Mouse (Mus musculus) thymus, postnatal 10 days (tissue): ENCODE data around the gene Car3.
"Not testable (repeated sequence)": the region's sequence is repeated elsewhere in the genome, so short reads cannot be mapped to it uniquely, and the experiment has no call there.

ENCODE experiments used
- DNase-seq, 2 experiments: peaks; one replicate each; pipeline ENCODE4 v3.0.0; 2021; ENCODE audit warnings: low spot score in 2 of 2

Gene Car3

DNA sequence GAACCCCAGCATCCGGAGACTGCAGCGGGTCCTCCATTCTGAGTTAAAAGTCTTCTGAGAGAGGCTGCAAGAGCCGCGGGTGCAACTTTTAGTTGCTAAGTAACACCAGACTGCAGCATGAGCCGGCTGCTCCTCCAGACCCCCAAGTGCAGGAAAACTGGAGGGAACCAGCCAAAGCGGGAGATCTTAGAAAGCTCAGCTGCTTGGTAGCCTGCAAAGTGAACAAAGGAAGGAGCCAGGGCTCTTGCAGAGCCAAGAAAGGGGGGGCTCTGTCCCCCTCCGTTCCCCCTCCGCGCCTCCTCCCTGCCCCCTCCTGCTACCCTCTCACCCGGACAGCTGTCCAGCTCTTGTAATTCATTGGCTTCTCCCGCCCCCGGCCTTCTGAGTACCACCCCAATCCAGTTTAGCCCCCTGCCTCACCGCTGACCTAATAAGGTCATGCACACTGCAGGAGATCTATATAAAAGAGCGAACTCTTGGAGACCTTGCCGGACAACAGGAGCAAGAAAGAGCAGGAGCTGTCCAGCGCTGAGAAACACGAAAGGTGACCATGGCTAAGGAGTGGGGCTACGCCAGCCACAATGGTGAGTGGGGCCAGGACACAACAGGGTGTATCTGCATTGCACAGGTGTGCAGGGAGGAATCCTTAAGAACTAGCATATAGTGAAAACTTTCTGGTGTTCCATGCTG lies at the start of gene Car3:
TSS of gene Car3 (plus strand) at position 491 of the 690 bp plus-strand sequence.
- DNase-seq: no peak

GRCm38 (mm10) chr3:14815396-14815795 lies 47.9 kb upstream of the Car3 start:
- not testable (repeated sequence) for DNase-seq

GRCm38 (mm10) chr3:14819844-14820504 lies 43.3 kb upstream of the Car3 start:
- no peak for DNase-seq

GRCm38 (mm10) chr3:14828896-14829295 lies 34.4 kb upstream of the Car3 start:
- no peak for DNase-seq

DNA sequence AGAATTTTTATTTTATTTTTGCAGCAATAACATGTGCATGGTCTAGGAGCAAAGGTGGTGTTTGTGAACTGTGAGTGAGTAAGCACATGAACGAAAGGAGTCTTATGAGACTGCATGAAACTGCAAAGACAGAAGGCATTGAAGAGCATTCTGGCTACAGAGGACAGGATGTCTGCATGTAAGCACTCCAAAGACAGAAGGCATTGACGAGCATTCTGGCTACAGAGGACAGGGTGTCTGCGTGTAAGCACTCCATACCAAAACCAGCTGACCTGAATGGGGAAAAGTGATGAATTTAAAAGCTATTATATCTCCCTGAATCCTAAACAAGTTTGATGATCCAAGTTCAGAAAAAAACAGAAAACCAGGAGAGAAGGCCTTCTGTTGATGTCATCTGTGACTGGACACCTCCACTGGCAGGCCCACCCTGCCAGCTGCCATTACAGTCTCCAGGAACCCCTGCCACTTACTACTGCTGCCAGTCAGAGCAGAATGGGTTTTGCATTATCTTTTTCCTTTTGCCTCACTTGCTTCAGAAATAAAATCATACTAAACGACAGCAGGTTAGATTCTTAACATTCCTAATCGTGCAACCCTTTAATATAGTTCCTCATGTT lies 32.0 kb upstream of the Car3 start:
- no peak for DNase-seq

GRCm38 (mm10) chr3:14832766-14833165 lies 30.5 kb upstream of the Car3 start:
- no peak for DNase-seq

GRCm38 (mm10) chr3:14838936-14839335 lies 24.4 kb upstream of the Car3 start:
- DNase-seq: no peak

- DNase-seq: no peak
These were observed 23.7 kb upstream of the Car3 start for GRCm38 (mm10) chr3:14839466-14840118.

GRCm38 (mm10) chr3:14848587-14849254 lies 14.6 kb upstream of the Car3 start:
- no peak for DNase-seq

DNA sequence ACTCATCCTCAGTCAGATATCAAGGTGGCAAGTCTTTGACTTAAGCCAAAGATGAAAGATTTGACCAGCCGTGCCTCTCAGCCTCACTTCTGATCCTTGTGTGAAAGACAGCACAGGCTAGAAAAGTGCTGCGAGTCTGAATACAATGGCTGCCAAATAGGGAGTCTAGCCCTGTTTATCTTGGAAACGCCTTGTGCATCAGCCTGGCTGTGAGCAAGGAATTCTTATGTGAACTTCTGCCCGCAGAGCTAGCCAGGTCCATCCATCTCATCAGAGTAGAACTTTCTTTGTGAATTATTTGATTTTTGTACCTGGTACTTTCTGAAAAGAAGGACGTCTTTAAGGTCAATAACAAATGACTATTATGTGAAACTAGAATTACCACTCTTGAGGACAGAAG lies 9.3 kb upstream of the Car3 start:
- no peak for DNase-seq

GRCm38 (mm10) chr3:14854446-14854845 lies 8.9 kb upstream of the Car3 start:
- DNase-seq: no peak

- no peak for DNase-seq
These were observed 5.4 kb upstream of the Car3 start for GRCm38 (mm10) chr3:14857874-14858273.

DNA sequence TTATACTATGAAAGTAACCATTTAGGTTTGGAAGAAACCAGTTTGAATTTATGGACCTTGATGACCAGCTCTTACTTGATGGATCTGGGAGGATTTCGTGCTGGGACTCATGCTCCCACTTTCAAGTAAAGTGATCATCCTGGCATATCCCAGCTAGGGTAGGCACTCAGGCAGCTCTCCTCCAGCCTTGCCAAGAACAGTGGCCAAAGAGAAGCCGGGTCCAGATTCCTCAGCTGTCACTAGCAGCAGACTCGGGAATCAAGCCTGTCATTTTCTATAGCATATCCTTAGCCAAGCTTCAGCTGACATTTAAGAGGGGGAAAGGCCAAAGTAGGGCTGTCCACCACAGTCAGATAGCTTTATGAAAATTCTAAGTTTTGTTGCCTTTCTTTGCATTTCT lies 3.0 kb upstream of the Car3 start:
- no peak for DNase-seq

DNA sequence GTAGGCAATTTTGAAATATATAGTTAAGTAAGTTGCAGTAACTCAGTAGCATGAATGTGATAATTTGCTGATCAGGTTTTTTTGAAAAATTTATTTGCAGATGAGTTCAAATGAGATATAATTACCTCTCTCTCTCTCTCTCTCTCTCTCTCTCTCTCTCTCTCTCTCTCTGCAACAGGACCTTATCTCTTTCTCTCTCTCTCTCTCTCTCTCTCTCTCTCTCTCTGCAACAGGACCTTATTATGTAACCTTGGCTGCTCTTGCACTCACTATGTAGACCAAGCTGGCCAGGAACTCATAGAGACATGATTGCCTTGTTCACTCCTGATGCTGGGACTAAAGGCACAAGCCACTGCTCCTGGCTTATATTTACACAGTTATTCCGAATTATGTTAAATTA lies 2.1 kb upstream of the Car3 start:
- DNase-seq: no peak

- DNase-seq: no peak
These were observed 1.5 kb upstream of the Car3 start for GRCm38 (mm10) chr3:14861787-14862186.

- DNase-seq: no peak
These were observed 674 bp upstream of the Car3 start for GRCm38 (mm10) chr3:14862654-14863021.

GRCm38 (mm10) chr3:14863922-14864321 lies 610 bp downstream of the Car3 start:
- no peak for DNase-seq

- DNase-seq: no peak
These were observed 2.6 kb downstream of the Car3 start for GRCm38 (mm10) chr3:14865941-14866340.

DNA sequence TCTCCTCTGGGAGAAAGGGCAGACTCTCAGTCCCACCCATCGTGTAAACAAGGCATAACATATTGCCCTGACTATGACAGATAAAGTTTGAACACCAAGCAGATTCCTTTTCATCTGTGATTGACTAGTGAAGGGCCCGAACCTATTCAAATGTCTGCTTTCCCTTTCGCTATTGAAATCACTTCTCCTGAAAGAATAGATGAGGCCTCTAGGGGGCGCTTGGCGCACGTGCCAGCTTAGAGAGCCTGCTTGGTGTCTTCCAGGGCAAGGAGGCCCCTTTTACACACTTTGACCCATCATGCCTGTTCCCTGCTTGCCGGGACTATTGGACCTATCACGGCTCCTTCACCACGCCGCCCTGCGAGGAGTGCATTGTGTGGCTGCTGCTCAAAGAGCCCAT lies 6.5 kb downstream of the Car3 start:
- peak; percentile 63 to 81 for DNase-seq

DNA sequence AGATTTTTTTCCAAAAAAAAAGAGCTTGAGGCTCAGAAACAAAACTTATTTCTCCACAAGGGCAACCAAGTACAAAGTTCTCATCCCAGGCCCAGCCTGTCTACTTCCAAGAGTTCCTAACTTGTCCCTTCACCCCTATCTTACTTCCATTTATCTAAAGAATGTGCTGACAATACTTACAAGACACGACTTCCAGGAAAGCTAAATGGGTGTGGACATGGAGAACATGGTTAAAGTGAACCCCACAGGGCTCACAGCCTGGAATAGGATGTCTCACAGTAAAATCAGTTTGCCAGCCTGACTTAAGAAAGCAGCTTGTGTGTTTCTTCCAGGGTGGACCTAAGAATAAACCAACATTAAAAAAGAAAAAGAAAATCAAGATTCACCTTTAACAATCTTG lies 7.2 kb downstream of the Car3 start:
- no peak for DNase-seq

DNA sequence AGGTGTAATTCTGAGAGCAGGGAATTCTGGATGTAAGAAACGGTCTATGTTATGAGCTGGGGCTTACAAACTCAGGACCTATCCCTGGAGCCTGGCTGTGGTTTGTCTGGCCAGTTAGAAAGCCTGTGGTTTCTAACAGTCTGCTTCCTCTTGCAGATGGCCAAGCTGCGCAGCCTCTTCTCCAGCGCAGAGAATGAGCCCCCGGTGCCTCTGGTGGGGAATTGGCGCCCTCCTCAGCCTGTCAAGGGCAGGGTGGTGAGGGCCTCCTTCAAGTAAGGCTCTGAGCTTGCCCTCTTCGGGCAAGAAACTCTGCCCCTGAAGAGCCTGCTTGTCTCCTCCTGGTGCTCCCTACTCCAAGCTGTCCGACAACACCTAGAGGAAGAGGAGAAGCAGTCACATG lies 8.1 kb downstream of the Car3 start:
- peak; percentile 57 to 64 for DNase-seq

- peak in 1 of 2 experiments; percentile 65 for DNase-seq
These were observed 11.2 kb downstream of the Car3 start for GRCm38 (mm10) chr3:14874402-14875040.
